ENCODE assay signal across 9 mouse cellular contexts in the genomic region with DNA sequence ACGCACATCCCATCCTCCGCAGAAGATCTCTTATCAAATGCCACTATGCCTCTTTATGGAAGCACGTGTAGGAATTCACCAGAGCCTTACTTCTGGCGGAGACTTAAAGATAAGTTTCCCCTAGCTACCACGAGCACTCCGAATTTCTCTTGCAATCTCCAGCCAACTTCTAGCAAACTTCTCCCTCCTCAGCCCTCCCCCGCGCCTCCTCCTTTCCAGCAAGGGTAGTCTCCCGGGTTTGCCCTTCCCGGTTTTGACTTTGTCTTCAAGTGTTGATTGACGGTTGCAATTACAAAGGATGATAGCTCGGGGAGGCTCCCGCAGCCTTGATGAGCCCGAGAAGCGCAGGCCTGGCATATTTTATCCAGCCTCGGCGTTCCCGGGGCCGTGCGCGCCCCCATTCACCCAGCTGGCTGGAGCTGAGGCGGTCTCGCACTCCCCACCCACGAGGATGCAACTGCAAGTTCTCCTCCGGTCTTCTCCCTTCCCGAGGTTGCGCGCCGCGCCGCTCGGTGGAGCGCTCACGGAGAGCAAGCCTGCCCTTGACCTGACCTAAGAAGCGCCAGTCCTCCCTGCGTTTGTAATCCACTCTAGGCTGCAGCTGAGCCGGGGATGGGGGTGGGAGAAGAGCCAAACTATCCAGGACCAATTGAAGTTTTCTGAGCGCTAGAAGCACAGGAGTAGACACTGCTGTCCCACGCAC. TPM values are rescaled to one million over a fixed set of nuclear protein-coding genes. Genes with fewer than 3 reads are reported as not detected.
DNase-seq lines count a peak whose midpoint lies in the region; ATAC-seq and TF ChIP-seq lines count a peak whose summit lies in the region.
"Had no signal": no experiment of that assay in that cellular context is flagged by ENCODE, and none has a peak within 500 bp of the region (broad histone marks: within the 10 kb centered on the region; RNA-seq: fewer than 3 reads in every experiment).

No protein-coding gene starts in this region.

- H3K4me3 ChIP-seq in layer of hippocampus, adult 2 months, result peak overlapping the region; percentile 27
- H3K4me3 ChIP-seq in liver, embryonic 13.5 days (replicated peaks), result peak overlapping the region; percentile 47

- WGBS in liver, embryonic 13.5 days (ENCODE audit: insufficient replicate concordance), result under 1% methylated on average over 39 of the region's 39 CpGs

- peaks cover 94% of the 10 kb centered on the region for H3K27me3 ChIP-seq in liver, embryonic 13.5 days

- intact Hi-C loops in heart, postnatal 36 days (cut with DNase I), result no loop called here

- TF ChIP-seq CTCF in layer of hippocampus, adult 2 months (conservative IDR thresholded peaks at IDR 0.05), result no peak

- no peak for DNase-seq in layer of hippocampus, adult 2 months (ENCODE audit: low spot score in 2 of 2)
- DNase-seq in layer of hippocampus, postnatal 14 days (ENCODE audit: low spot score in 2 of 2), result no peak
- DNase-seq in embryo, embryonic 10 days (ENCODE audit: low spot score), result peak; percentile 72
- peak; percentile 7 to 10 for DNase-seq in heart, postnatal 36 days
- no peak for DNase-seq in liver, embryonic 13.5 days
- peak; percentile 54 for DNase-seq in yolk sac, embryonic 10.5 days (ENCODE audit: low spot score)
- DNase-seq in frontal cortex, postnatal 10 days (ENCODE audit: low spot score in 2 of 2), result no peak
- no peak for DNase-seq in layer of hippocampus, postnatal 10 days (ENCODE audit: low spot score in 2 of 2)

- H3K27ac ChIP-seq in layer of hippocampus, adult 2 months, result no peak overlapping the region
- no peak overlapping the region for H3K27ac ChIP-seq in liver, embryonic 13.5 days

- H3K9me3 ChIP-seq in liver, embryonic 13.5 days (replicated peaks), result no peaks in the 10 kb centered on the region

- H3K36me3 ChIP-seq in liver, embryonic 13.5 days, result no peaks in the 10 kb centered on the region

- peaks cover 7% of the 10 kb centered on the region; the same call in 1 of the 2 replicates for H3K4me1 ChIP-seq in liver, embryonic 13.5 days (replicated peaks)

- no peak for ATAC-seq in liver, embryonic 13.5 days (ENCODE audit: low read depth)

- H3K4me2 ChIP-seq in liver, embryonic 13.5 days, result peak overlapping the region; percentile 63

- peak overlapping the region; percentile 36; the same call in 1 of the 2 replicates for H3K9ac ChIP-seq in liver, embryonic 13.5 days

RNA-seq across cellular contexts. Expression of a gene that starts 7.5 kb away (rescaled TPM):
- total RNA-seq in layer of hippocampus, adult 2 months (2021), result not detected
- total RNA-seq in layer of hippocampus, postnatal 14 days (2021), result not detected
- under 1 TPM; 0.58 to 0.92 TPM for total RNA-seq in heart, postnatal 36 days (2021)
- 1.4 and 2.6 TPM in 2 replicates for polyA plus RNA-seq in liver, embryonic 13.5 days (2015; fragmentation: Nextera tagmentation; extraction: Ambion mirVana)
- total RNA-seq in layer of hippocampus, postnatal 10 days (2021), result not detected
- total RNA-seq: left cerebral cortex, postnatal 25 days had no signal

Comparison
In these comparisons a context has a peak if more than half of its experiments do, and no peak if none do; other contexts are left out.
1. DNase-seq: peak in embryo, embryonic 10 days (single experiment), heart, postnatal 36 days (2 of 2) and yolk sac, embryonic 10.5 days (single experiment); none in layer of hippocampus, adult 2 months (0 of 2), layer of hippocampus, postnatal 14 days (0 of 2), liver, embryonic 13.5 days (single experiment), frontal cortex, postnatal 10 days (0 of 2) and layer of hippocampus, postnatal 10 days (0 of 2).